Mouse (Mus musculus) MEL (cell line): ENCODE measurements around the gene Smim4.

Source experiments
- CTCF ChIP-seq, 3 experiments: IDR thresholded peaks in 2 of 3; conservative IDR thresholded peaks in 1 of 3; 2 replicates each; pipeline ENCODE4 v1.5.1; 2011 to 2012; ENCODE audit warnings: low read length in 3 of 3, low read depth in 2 of 3, mild to moderate bottlenecking in 2 of 3, improper control_type of control experiment in 1 of 3, inconsistent platforms in 1 of 3, mixed read lengths in 1 of 3, moderate library complexity in 1 of 3; ENCODE audit not compliant: control insufficient read depth in 1 of 3, insufficient read depth in 1 of 3, poor library complexity in 1 of 3, severe bottlenecking in 1 of 3
- GATA1 ChIP-seq: IDR thresholded peaks from 2 replicates; pipeline ENCODE4 v1.6.1; 2011; ENCODE audit warnings: low read depth, low read length, improper control_type of control experiment
- JUND ChIP-seq: IDR thresholded peaks from 2 replicates; pipeline ENCODE4 v1.6.1; 2011; ENCODE audit warnings: low read depth, mild to moderate bottlenecking, improper control_type of control experiment, low read length
- RAD21 ChIP-seq: IDR thresholded peaks from 2 replicates; pipeline ENCODE4 v1.6.1; 2011; ENCODE audit warnings: mild to moderate bottlenecking, low read depth, low read length, improper control_type of control experiment
- RCOR1 ChIP-seq: IDR thresholded peaks from 2 replicates; pipeline ENCODE4 v1.6.1; 2012; ENCODE audit warnings: low read depth, mild to moderate bottlenecking, inconsistent platforms, low read length, improper control_type of control experiment

- TF ChIP-seq CTCF (IDR thresholded peaks at IDR 0.05 in 2 of 3, conservative IDR thresholded peaks at IDR 0.05 in 1 of 3; ENCODE audit: control insufficient read depth in 1 of 3, insufficient read depth in 1 of 3, low read depth in 2 of 3, low read length in 3 of 3, poor library complexity in 1 of 3, severe bottlenecking in 1 of 3): peak in 2 of 3 experiments; percentile 28 to 41; a peak in 4 of 6 replicates
- no peak for TF ChIP-seq RAD21
- no peak for TF ChIP-seq GATA1
- no peak for TF ChIP-seq RCOR1
- TF ChIP-seq JUND: no peak
Observed at GRCm38 (mm10) chr14:31130236-31131220, 1.8 kb upstream of the Smim4 start, which contains the start of gene Nt5dc2.
